Mouse (Mus musculus): ENCODE measurements at regions not wholly inside any gene's neighbourhood (a gene's known extent, or its start where the extent isn't known, plus 50 kb on each side); places are given as distances from the start of the nearest gene placed in this dataset.

DNA sequence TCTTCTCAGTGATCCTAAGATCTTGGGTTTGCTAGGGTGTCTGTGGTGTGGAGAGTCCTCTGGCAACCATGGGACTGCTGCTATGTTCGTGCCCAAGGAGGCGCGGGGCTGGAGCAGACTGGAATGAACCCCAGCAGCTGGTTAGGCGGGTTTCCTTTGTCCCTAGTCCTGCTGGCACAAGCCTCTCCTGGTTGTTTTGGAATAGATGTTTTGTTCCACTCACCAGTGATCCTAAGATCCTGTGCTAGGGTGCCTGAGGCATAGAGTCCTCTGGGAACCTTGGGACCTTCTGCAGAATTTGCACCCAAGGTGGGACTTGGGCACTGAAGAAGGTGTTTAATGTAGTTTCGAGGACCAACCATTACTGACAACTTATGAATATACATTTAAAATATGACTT is 1205.9 kb upstream of the Gm8797 start:
- DNase-seq, result no peak

DNA sequence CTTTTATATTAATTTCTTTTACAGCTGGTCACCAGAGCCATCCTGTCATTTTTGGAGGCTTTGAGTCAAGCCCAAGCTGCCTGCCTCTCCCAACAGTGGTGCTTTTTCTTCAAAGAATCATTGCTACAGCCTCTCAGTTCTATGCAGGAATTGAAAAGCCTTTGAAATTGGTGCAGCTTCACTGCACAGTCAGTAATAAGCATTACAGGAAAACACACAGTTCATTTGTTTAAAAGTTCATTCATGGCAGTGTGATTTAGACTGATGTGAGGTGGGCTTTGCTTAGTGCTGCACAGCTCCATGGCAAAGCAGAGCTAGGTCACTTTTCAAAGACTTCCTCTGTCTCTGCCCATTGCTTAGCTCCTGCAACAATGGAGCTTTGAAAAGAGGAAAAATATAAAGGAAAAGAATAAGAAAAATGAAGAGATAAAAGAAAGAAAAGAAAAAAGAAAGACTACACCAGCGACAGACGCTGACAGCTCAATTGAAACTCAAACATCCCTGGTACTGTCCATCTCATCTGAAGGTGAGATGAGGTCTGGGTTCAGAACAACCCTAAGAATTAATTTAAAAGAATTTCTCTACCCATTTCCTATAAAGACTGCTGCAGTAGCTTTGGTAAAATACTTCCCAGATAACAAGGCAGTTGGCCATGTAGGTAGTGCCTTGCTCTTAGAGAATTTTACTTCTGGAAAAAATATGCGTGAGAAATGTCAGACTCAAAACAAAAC is 1204.3 kb upstream of the Gm8797 start:
- DNase-seq, result no peak

GRCm38 (mm10) chr3:4560664-4561063 is 1189.9 kb upstream of the Gm8797 start:
- DNase-seq, result no peak

- DNase-seq, result peak; percentile 23
Observed at GRCm38 (mm10) chr3:4582500-4582899, 1168.1 kb upstream of the Gm8797 start.

- DNase-seq, result no peak
Observed at GRCm38 (mm10) chr3:4593977-4594523, 1156.6 kb upstream of the Gm8797 start.

DNA sequence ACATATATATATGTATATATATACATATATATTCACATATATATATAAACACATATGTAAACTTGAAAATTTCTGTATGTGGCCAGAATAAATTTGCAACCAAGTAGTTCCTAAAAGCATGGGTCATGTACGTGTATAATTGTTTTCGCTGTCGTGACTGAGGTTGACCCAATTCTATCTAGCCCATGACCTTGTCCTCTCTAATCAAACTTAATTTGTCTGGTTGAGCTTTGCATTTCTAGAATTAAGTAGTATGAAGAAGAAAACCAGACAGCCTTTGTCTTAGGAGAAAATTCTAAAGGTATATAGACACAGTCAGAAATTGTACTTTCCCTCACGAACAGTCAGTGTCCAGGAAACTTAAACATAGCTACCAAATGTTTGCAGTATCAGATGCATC is 1156.1 kb upstream of the Gm8797 start:
- DNase-seq, result no peak
